Mouse (Mus musculus) liver, embryonic 11.5 days (tissue): ENCODE results near the gene Traip. TPM values are rescaled to one million over a fixed set of nuclear protein-coding genes. Genes with fewer than 3 reads are reported as not detected.

Experiments used
- ATAC-seq: fragments of 200-750 bp; cut with Nextera tagmentation; replicated peaks from 2 replicates; pipeline ENCODE4 v1.8.0; 2017; ENCODE audit warnings: moderate number of reproducible peaks, mild to moderate bottlenecking, moderate TSS enrichment, moderate library complexity; ENCODE audit not compliant: low FRiP score
- DNase-seq: peaks from one replicate; pipeline ENCODE4 v3.0.0-alpha.2; 2017; ENCODE audit warnings: low spot score
- H3K27ac ChIP-seq: fragments of 300-500 bp; sonication (generic); 2 replicates; pipeline ENCODE4 v1.5.1; 2014; ENCODE audit warnings: mild to moderate bottlenecking, low read depth, low read length, control low read depth
- H3K27me3 ChIP-seq: fragments of 300-500 bp; sonication (generic); replicated peaks from 2 replicates; pipeline ENCODE4 v1.6.1; 2014; ENCODE audit warnings: low read length, mixed read lengths; ENCODE audit not compliant: control insufficient read depth, insufficient read depth
- H3K36me3 ChIP-seq: fragments of 300-500 bp; sonication (generic); 2 replicates; pipeline ENCODE4 v1.6.1; 2014; ENCODE audit warnings: mild to moderate bottlenecking, low read length, moderate library complexity, mixed read lengths; ENCODE audit not compliant: control insufficient read depth, insufficient read depth
- H3K4me1 ChIP-seq: fragments of 300-500 bp; sonication (generic); replicated peaks from 2 replicates; pipeline ENCODE4 v1.6.1; 2014; ENCODE audit warnings: low read length, mixed read lengths; ENCODE audit not compliant: control insufficient read depth, insufficient read depth
- H3K4me2 ChIP-seq: fragments of 300-500 bp; sonication (generic); 2 replicates; pipeline ENCODE4 v1.6.1; 2014; ENCODE audit warnings: mild to moderate bottlenecking, control low read depth, moderate library complexity
- H3K4me3 ChIP-seq: fragments of 300-500 bp; sonication (generic); 2 replicates; pipeline ENCODE4 v1.5.1; 2014; ENCODE audit warnings: low read depth, low read length, control low read depth
- H3K9ac ChIP-seq: fragments of 300-500 bp; sonication (generic); 2 replicates; pipeline ENCODE4 v1.6.1; 2014; ENCODE audit warnings: low read depth, low read length, control low read depth
- H3K9me3 ChIP-seq: fragments of 300-500 bp; sonication (generic); 2 replicates; pipeline ENCODE4 v1.6.1; 2016; ENCODE audit warnings: low read length, inconsistent platforms, mixed read lengths; ENCODE audit not compliant: control insufficient read depth
- WGBS: fragments of 180-500 bp; shearing (Covaris S2); extraction: QIAGEN DNeasy Blood & Tissue Kit; methylation state at CpG from one replicate; pipeline ENCODE4 v1.1.7; 2014; 5-methylcytosine and 5-hydroxymethylcytosine counted together
- polyA plus RNA-seq: library from polyadenylated mRNA; unstranded; fragments of >200 nt; fragmentation: Nextera tagmentation; extraction: Ambion mirVana; gene quantifications from 2 replicates; pipeline ENCODE4 v1.2.1, GENCODE M21; 2014

Traip gene
- polyA plus RNA-seq, 1 experiment from 2014 or later: 32.9 TPM

DNA sequence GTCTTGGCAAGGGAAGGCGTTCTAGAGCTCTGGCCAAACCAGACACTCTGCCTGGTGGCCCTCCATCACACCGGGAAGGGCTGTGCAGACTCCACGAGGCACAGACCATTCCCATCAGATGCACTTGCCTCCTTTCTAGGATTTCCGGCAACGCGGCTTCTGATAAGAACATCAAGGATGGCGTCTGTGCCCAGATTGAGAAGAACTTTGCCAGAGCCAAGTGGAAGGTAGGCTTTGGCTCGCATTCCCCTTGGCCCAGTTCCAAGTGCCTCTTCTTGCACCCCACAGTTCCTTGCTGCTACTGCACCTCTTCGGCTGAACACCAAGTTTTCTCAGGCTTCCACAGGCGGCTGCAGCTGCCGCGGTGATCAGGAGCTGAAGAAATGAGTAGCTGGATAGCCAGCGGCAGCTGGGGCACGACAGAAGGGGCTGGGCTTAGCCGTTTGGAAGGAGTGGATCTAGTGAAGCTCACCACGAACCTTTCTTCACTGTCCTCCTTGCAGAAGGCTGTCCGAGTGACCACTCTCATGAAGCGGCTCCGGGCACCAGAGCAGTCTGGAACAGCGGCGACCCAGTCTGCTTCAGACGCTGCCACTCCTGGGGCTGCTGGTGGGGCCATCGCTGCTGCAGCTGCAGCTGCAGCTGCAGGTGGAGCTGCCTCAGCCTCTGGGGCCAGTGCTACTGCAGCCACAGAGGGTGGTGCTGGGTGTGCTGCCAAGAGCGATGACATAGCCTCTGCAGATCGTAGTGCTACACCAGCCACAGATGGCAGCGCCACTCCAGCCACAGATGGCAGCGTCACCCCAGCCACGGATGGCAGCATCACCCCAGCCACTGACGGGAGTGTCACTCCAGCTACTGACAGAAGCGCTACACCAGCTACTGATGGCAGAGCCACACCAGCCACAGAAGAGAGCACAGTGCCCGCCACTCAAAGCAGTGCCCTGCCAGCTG, 2.4 kb upstream of the Traip start:
- Histone ChIP-seq H3K9me3 (no peaks in the 10 kb centered on the region), H3K9ac (no peak overlapping the region), H3K27me3 (no peaks in the 10 kb centered on the region), H3K4me2 (no peak overlapping the region), H3K4me1 (peaks cover 10% of the 10 kb centered on the region), H3K36me3 (no peaks in the 10 kb centered on the region), H3K27ac (no peak overlapping the region), H3K4me3 (no peak overlapping the region)
- DNase-seq (no peak), ATAC-seq (no peak)
- 84% methylated on average over 31 of the region's 31 CpGs for WGBS

DNA sequence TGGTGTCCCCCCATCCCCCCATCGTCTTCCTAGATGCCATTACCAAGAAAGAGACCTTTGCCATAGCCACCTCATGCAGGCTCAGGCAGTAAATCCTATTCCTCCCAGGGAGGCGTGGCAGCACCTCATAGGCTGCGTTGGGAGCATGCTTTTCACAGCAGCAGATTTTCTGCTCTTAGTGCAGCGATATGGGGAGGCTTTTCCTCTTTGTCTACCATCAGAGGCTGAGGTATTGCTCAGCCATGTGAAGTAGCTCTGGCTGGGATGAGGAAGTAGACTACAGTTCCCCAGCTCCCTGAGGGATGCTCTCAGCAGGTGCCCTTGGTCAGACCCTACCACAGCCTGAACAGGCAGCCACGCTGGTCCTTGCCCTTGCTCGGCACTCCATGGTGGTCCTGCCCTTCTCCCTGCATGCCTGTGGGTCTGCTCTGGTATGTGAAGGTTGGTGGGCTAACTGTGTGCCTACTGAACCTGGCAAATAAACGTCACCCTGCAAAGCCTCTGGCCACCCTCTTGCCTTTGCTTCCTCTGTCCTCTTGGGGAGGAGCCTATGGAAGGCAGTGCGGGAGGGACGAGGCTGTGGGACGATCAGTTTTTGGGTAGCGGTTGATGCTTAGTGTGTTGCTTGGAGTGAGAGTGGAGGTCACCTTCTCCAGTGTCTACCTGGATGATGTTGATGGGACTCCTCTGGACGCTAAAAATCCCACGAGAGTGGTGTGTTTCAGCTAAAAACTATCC, 583 bp upstream of the Traip start:
- H3K4me3 ChIP-seq: no peak overlapping the region
- H3K4me1 ChIP-seq: peaks cover 12% of the 10 kb centered on the region
- no peak for ATAC-seq
- no peak for DNase-seq
- WGBS: 79% methylated on average over 13 of the region's 13 CpGs
- no peak overlapping the region for H3K9ac ChIP-seq
- no peak overlapping the region for H3K27ac ChIP-seq
- H3K27me3 ChIP-seq: no peaks in the 10 kb centered on the region
- no peak overlapping the region for H3K4me2 ChIP-seq
- H3K9me3 ChIP-seq: no peaks in the 10 kb centered on the region
- H3K36me3 ChIP-seq: no peaks in the 10 kb centered on the region

GRCm38 (mm10) chr9:107950460-107951355, 772 bp downstream of the Traip start:
- DNase-seq (peak; percentile 84), ATAC-seq (peak; percentile 87)
- H3K4me1 ChIP-seq: peaks cover 12% of the 10 kb centered on the region
- H3K4me3 ChIP-seq: peak overlapping the region; percentile 72
- peak overlapping the region; percentile 78 for H3K9ac ChIP-seq
- WGBS: 17% methylated on average over 45 of the region's 45 CpGs
- H3K27ac ChIP-seq: peak overlapping the region; percentile 33; the same call in 1 of the 2 replicates
- peak overlapping the region; percentile 66 for H3K4me2 ChIP-seq
- H3K27me3 ChIP-seq: no peaks in the 10 kb centered on the region
- no peaks in the 10 kb centered on the region for H3K36me3 ChIP-seq
- no peaks in the 10 kb centered on the region for H3K9me3 ChIP-seq

- Histone ChIP-seq H3K4me3 (no peak overlapping the region), H3K9me3 (no peaks in the 10 kb centered on the region), H3K27ac (no peak overlapping the region), H3K4me1 (peaks cover 12% of the 10 kb centered on the region), H3K36me3 (peaks cover 18% of the 10 kb centered on the region), H3K4me2 (no peak overlapping the region), H3K9ac (no peak overlapping the region), H3K27me3 (no peaks in the 10 kb centered on the region)
- no peak for ATAC-seq
- DNase-seq: no peak
- 79% methylated on average over 6 of the region's 6 CpGs for WGBS
Observed at GRCm38 (mm10) chr9:107955613-107956289, 5.8 kb downstream of the Traip start.

DNA sequence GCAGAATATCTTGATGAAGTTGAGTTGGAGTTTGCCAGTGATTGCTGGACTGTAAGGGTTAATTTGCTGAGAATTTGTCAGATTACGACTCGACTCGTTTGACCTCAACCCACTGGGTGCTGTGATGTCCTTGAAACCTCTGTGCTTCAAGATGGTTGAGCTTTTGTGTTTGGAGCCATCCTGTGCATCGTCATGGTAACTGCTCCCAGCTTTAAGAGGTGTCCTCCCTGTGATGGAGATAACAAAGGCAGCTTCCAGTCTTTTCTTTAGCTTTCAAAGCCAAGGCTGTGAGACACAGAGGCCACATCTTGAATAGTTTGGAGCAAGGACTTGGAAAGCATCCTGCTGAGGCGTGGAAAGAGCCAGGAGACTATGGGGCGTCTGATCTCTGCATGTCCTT, 7.2 kb downstream of the Traip start:
- no peaks in the 10 kb centered on the region for H3K27me3 ChIP-seq
- H3K4me3 ChIP-seq: no peak overlapping the region
- no peaks in the 10 kb centered on the region for H3K9me3 ChIP-seq
- H3K36me3 ChIP-seq: peaks cover 21% of the 10 kb centered on the region
- 70% methylated on average over 6 of the region's 6 CpGs for WGBS
- H3K4me1 ChIP-seq: peaks cover 5% of the 10 kb centered on the region
- H3K27ac ChIP-seq: no peak overlapping the region
- H3K9ac ChIP-seq: no peak overlapping the region
- DNase-seq: no peak
- H3K4me2 ChIP-seq: no peak overlapping the region
- ATAC-seq: no peak

GRCm38 (mm10) chr9:107959896-107960295, 10.0 kb downstream of the Traip start:
- no peak overlapping the region for H3K4me3 ChIP-seq
- no peak overlapping the region for H3K4me2 ChIP-seq
- WGBS: 66% methylated on average over 6 of the region's 6 CpGs
- H3K27me3 ChIP-seq: no peaks in the 10 kb centered on the region
- ATAC-seq (no peak), DNase-seq (no peak)
- H3K36me3 ChIP-seq: peaks cover 25% of the 10 kb centered on the region
- no peaks in the 10 kb centered on the region for H3K9me3 ChIP-seq
- H3K27ac ChIP-seq: no peak overlapping the region
- no peak overlapping the region for H3K9ac ChIP-seq
- 0 out of 2 replicates have a peak, but pooled peaks cover 4% of the 10 kb centered on the region for H3K4me1 ChIP-seq

DNA sequence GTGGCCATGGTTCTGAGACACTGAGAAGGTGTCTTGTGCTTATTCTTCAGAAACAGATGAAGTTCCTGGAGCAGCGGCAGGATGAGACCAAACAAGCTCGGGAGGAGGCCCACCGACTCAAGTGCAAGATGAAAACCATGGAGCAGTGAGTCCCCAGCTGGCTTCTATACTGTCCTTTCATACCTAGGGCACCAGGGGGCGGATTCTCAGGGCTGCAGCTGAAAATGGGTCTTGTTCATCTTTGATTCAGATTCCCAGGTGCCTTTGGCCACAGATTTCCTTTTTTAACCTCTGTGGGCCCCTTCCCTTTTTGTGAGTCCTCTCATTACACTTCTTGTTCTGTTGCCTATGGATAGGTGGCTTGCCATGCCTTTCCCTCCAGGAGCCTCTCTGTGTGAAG, 11.0 kb downstream of the Traip start:
- DNase-seq: no peak
- 65% methylated on average over 4 of the region's 4 CpGs for WGBS
- no peak for ATAC-seq
- H3K9me3 ChIP-seq: no peaks in the 10 kb centered on the region
- no peak overlapping the region for H3K27ac ChIP-seq
- H3K4me2 ChIP-seq: no peak overlapping the region
- H3K27me3 ChIP-seq: no peaks in the 10 kb centered on the region
- no peak overlapping the region for H3K9ac ChIP-seq
- 0 out of 2 replicates have a peak, but pooled peaks cover 4% of the 10 kb centered on the region for H3K4me1 ChIP-seq
- H3K4me3 ChIP-seq: no peak overlapping the region
- peaks cover 25% of the 10 kb centered on the region for H3K36me3 ChIP-seq

- DNase-seq: no peak
Observed at GRCm38 (mm10) chr9:107961351-107961762, 11.4 kb downstream of the Traip start.

More at GRCm38 (mm10) chr9:107961351-107961762, 11.4 kb downstream of the Traip start:
- H3K27me3 ChIP-seq: no peaks in the 10 kb centered on the region
- H3K4me2 ChIP-seq: no peak overlapping the region
- ATAC-seq: no peak
- 0 out of 2 replicates have a peak, but pooled peaks cover 4% of the 10 kb centered on the region for H3K4me1 ChIP-seq
- no peak overlapping the region for H3K9ac ChIP-seq
- 91% methylated on average over 10 of the region's 10 CpGs for WGBS
- no peak overlapping the region for H3K4me3 ChIP-seq
- no peak overlapping the region for H3K27ac ChIP-seq
- H3K9me3 ChIP-seq: no peaks in the 10 kb centered on the region
- H3K36me3 ChIP-seq: peaks cover 25% of the 10 kb centered on the region
